Mouse (Mus musculus) cerebellum, adult 11-12 months (tissue): Measurements from ENCODE around the gene Rnd1.

ENCODE experiments used
- DNase-seq: peaks from one replicate; pipeline ENCODE4 v3.0.0; 2022

The Rnd1 gene

GRCm38 (mm10) chr15:98635291-98635841, 41.9 kb downstream of the Rnd1 start:
- no peak for DNase-seq

GRCm38 (mm10) chr15:98634541-98635081, 42.6 kb downstream of the Rnd1 start:
- peak; percentile 79 for DNase-seq

- peak; percentile 53 for DNase-seq
These were observed 43.3 kb downstream of the Rnd1 start for GRCm38 (mm10) chr15:98633822-98634470.

- no peak for DNase-seq
These were observed 44.3 kb downstream of the Rnd1 start for GRCm38 (mm10) chr15:98632921-98633320.

- DNase-seq = peak; percentile 57
These were observed 45.0 kb downstream of the Rnd1 start for GRCm38 (mm10) chr15:98632107-98632744.

DNA sequence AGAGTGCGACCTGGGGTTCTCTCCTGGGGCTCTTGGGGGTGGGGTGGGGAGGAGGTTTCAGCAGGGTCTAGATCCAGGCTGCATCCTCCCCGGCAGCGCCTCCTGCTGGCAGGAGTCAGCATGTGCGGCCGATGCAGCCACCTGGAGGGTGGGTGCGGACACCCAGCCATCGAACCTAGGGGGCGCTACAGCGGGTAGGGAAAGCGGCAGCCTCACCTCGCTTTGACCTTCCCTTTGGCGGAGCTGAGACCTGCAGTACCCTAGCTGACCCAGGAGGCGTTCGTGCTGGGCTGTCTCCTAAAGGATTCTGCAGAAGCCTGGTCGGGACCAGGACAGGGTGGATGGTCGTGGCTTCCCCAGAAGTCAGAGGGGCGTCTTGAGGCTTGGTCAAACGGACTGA, 45.8 kb downstream of the Rnd1 start:
- peak; percentile 71 for DNase-seq

- no peak for DNase-seq
These were observed 46.7 kb downstream of the Rnd1 start, which contains the start of gene Cacnb3 for GRCm38 (mm10) chr15:98630540-98630939. Cacnb3 (plus strand) TSS chr15:98630840.

- DNase-seq = no peak
These were observed 47.8 kb downstream of the Rnd1 start for GRCm38 (mm10) chr15:98629464-98629863.

DNA sequence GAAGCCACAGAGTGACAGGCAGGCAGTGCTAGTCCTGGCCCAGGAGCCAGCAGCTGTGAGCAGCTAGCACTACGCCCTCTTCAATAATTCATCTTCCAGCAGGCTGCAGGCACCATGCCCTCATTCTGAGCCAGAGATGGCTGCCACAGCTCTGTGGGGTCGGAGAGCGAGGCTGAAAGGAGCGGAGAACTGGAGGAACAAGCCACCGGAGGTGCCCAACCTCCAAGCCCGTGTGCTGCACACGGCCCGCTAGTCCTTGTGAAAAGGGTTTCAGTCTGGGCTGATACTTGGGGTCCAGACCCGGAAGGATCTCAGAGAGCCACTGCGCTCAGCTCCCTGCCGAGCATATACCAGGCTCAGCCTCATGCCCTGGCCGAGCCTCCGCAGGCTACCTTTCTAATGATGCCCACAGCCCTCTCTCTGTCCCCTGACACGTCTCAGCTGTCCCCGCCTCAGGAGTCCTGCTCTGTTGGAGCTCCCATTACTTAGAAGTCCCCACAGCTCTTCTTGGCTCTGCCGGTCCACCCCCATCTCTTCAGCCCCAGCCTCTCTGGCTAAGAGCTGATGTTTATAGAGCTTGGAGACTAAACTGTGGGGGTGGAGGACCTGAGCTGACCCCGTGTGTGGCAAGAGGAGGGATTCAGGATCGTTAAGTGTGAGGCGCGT, 48.5 kb downstream of the Rnd1 start:
- no peak for DNase-seq

DNA sequence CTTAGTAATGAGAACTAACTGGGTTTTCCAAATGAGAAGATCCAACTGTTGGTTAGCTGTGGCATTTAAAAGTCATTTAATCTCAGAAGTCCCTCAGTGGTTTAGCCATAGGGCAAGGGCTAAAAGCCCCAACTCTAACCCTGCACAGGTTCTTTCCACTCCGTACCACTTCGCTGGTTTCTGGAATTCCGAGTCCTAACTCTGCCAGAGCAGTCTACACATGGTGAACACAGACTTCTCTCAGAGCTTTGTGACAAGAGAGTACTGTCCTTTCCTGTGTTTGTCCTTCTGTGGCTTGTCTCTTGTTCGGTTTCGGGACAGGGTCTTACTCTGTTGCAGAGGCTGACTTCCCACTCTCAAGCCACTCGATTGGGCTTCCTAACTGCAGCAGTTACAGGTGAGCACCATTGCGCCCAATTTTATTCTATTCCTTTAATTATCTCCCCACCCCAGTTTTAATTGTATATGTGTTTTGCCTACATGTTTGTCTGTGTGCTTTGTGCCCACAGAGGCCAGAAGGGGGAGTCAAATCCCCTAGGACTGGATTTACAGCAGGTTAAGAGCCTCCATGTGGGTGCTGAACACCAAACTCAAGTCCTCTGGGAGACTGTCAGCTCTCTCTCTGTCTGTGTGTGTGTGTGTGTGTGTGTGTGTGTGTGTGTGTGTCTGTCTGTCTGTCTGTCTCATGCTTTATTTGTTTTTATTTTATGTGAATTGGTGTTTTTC, 50.6 kb downstream of the Rnd1 start:
- DNase-seq = no peak

DNA sequence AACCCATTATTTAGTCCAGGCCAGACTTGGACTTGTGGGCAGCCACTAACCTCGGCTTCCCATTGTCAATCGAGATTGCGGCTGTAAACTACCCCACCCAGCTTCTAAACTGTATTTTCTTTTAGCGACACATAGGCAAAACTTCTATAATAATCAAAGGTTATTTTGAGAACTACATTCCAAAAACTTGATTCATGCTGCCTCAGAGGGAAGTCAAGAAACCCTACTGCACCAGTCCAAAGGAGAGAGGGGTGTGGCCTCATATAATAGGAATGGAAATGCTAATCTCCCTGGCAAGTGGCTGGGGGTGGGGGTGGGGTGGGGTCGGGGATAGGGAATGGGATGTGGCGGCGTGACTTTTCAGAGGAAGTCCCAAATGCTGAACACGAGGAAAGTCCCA, 51.2 kb downstream of the Rnd1 start:
- no peak for DNase-seq

GRCm38 (mm10) chr15:98623361-98623821, 53.9 kb downstream of the Rnd1 start:
- no peak for DNase-seq

DNA sequence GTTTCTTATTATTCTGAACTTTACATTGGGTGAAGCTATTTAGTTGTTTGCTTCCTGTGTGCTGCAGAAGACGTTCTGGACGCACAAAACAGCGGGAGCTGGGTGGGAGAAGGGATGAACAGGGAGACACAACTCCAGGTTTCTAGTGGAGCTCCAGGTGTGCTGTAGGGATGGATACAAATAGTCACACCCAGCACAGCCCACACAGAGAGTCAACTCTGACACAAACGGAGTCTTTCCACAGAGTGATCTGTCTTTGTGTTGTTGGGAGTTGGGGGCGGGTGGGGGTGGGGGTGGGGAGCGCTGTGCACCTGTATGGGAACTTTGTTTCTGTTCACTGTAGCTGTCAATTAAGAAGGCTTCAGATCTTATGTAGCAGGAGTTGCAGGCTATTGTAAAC, 54.5 kb downstream of the Rnd1 start:
- DNase-seq = no peak

GRCm38 (mm10) chr15:98622199-98622598, 55.1 kb downstream of the Rnd1 start:
- DNase-seq = no peak

DNA sequence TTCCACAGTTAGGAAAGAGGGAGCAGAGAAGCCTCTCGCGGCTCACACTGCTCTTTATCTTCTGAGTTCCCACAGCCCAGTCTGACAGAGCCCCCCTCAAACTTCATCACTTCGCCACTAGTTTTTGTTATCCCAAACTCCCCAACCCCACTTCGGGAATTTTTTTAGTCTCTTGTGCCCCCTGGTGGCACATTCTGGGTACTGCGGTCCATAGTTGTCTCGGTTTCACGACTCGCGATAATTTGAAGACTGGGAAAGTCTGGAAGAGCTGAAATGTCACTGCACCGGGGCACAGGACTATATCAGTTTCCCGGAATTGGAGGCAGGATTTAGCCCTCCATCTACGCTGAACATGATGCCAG, 60.1 kb downstream of the Rnd1 start:
- DNase-seq = peak; percentile 54

- DNase-seq = no peak
These were observed 60.7 kb downstream of the Rnd1 start for GRCm38 (mm10) chr15:98616362-98617175.

DNA sequence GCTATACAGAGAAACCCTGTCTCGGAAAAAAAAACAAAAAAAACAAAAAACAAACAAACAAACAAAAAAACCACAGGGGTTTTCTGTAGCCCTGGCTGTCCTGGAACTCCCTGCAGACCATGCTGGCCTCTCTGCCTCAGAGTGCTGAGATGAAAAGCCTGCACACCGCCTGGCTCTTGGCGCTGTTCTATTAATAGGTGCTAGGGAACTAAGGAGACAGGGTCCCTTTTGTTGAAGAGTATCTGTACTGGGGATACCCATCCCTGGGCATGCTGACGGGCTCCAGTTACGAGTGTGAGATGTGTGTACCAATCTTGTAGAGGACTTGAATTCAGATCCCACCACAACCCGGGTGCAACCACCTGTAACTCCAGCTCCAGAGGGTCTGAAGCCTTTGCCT, 61.5 kb downstream of the Rnd1 start:
- DNase-seq = no peak

DNA sequence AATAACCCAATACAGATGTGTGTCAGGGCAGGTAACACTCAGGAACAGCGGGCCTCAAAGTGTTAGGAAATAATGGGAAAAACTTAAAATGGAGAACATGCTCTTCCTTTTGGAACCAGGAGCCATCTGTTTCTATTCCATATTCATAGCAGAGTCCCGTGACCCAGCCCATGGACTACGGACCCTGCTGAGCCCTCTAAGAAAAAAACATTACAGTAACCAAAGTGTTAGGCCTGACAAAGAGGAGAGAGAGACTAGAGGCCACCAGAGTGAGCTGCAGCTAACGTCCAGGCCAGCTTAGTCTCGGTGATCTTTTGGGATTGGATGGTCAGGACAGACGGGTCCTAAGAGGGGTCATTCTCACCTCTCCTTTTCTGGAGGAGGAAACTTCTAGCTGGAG, 62.3 kb downstream of the Rnd1 start:
- DNase-seq = no peak

DNA sequence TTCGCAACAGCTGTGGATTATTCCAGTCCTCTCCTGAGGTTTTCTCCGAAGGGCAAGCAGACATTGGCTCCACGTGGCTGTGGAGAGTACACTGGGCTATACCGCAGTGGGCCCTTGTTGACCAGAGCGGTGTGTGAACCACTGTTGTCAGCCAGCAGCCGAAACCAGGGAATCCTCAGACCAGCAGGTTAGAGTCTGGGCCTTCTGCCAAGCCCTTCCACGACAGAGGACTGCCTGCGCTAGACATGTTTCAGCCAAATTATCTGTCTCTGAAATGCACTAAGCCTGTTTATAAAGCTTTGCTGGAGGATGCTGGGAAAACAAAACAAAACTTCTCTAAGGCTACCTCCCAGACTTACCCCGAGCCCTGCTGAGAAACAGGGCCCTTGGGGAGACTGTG, 62.7 kb downstream of the Rnd1 start:
- DNase-seq = no peak
